Mouse (Mus musculus): ENCODE measurements around the gene Btbd35f3.
"Not testable (repeated sequence)": the region's sequence is repeated elsewhere in the genome, so short reads cannot be mapped to it uniquely, and the experiment has no call there.

Gene Btbd35f3

DNA sequence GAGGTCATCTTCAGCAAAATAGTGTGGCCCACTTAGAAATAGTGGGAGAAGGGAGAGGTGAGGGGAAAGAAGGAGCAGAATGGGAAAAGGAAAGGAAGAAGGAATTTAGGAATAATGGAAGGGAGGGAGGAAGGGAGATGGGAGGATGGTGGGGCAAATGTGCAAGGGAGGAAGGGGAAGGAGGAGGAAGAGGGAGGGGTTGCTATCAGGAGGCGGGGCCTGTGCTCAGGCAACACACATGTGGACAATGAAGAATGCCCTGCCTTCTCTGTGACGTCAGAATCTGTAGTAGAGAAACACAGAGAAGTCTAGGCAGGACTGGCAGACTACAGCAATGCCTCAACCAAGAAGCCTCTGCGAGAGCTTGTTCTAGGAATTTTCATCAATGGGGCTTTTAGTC, at the start of gene Btbd35f3:
Btbd35f3 (plus strand) TSS at position 301 of the 400 bp plus-strand sequence.
- not testable (repeated sequence) for DNase-seq (ENCODE audit: low spot score in 2 of 2)

Data from urinary bladder, adult 18-20 months (tissue).